31 mouse cellular contexts compared by ENCODE assay signal in the genomic region with DNA sequence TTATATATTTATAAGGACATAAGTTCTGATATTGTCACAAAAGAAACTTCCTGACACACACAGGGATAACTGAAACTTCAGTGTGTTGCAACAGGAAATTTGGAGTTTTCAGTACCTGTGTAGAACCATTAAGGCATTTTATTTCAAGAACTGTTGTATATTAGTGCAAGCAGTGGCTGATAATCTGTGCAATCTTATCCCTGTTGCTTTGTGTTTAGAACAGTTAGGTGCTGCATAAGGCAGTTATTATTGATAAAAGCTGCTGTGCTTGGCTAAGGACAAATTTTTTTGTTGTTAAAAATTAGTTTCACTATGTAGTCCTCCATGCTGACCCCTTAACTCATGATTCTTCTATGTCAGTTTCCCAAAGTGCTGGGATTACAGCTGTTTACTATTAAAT.
"Had no signal": no experiment of that assay in that cellular context is flagged by ENCODE, and none has a peak within 500 bp of the region (broad histone marks: within the 10 kb centered on the region; RNA-seq: fewer than 3 reads in every experiment).

No protein-coding gene starts in this region.

- H3K4me1 ChIP-seq: limb, embryonic 10.5 days; limb, embryonic 12.5 days; limb, embryonic 13.5 days; limb, embryonic 15.5 days; lung, embryonic 15.5 days; midbrain, embryonic 10.5 days; midbrain, embryonic 12.5 days; midbrain, embryonic 13.5 days; midbrain, embryonic 15.5 days had no signal

- H3K4me2 ChIP-seq: limb, embryonic 12.5 days; limb, embryonic 13.5 days; limb, embryonic 15.5 days; liver, embryonic 11.5 days; liver, embryonic 12.5 days; liver, embryonic 13.5 days; liver, embryonic 15.5 days; lung, embryonic 14.5 days; lung, embryonic 15.5 days; midbrain, embryonic 12.5 days; midbrain, embryonic 13.5 days; midbrain, embryonic 15.5 days had no signal

- H3K27me3 ChIP-seq: limb, embryonic 12.5 days; limb, embryonic 13.5 days; limb, embryonic 15.5 days; liver, embryonic 12.5 days; liver, embryonic 13.5 days; liver, embryonic 15.5 days; lung, embryonic 15.5 days; megakaryocyte, embryonic 14.5 days; midbrain, embryonic 12.5 days; midbrain, embryonic 13.5 days; midbrain, embryonic 15.5 days had no signal

- H3K9me3 ChIP-seq: limb, embryonic 10.5 days; limb, embryonic 12.5 days; limb, embryonic 13.5 days; limb, embryonic 15.5 days; liver, embryonic 12.5 days; liver, embryonic 13.5 days; liver, embryonic 15.5 days; lung, embryonic 15.5 days; megakaryocyte, embryonic 14.5 days; midbrain, embryonic 10.5 days; midbrain, embryonic 12.5 days; midbrain, embryonic 13.5 days; midbrain, embryonic 15.5 days had no signal

- H3K9ac ChIP-seq: limb, embryonic 12.5 days; limb, embryonic 13.5 days; limb, embryonic 15.5 days; liver, embryonic 12.5 days; liver, embryonic 13.5 days; liver, embryonic 14.5 days; liver, embryonic 15.5 days; liver, postnatal 0 days; lung, embryonic 14.5 days; lung, embryonic 15.5 days; midbrain, embryonic 12.5 days; midbrain, embryonic 13.5 days; midbrain, embryonic 15.5 days had no signal

- H3K4me3 ChIP-seq: left cerebral cortex, adult 2 months; limb, embryonic 10.5 days; limb, embryonic 12.5 days; limb, embryonic 13.5 days; limb, embryonic 15.5 days; liver, embryonic 12.5 days; liver, embryonic 13.5 days; liver, embryonic 15.5 days; lung, embryonic 15.5 days; megakaryocyte, embryonic 14.5 days; midbrain, embryonic 10.5 days; midbrain, embryonic 12.5 days; midbrain, embryonic 13.5 days; midbrain, embryonic 15.5 days; myocyte had no signal

- H3K36me3 ChIP-seq: limb, embryonic 12.5 days; limb, embryonic 13.5 days; limb, embryonic 15.5 days; liver, embryonic 12.5 days; liver, embryonic 13.5 days; lung, embryonic 15.5 days; midbrain, embryonic 12.5 days; midbrain, embryonic 13.5 days; midbrain, embryonic 15.5 days had no signal

- DNase-seq: left cerebral cortex, postnatal 4 days; liver; liver, embryonic 13.5 days; liver, postnatal 0 days; lung, adult 18-20 months; lung, adult 2 months; lung, embryonic 14.5 days; lung, postnatal 10 days; lung, postnatal 14 days; lung, postnatal 36 days; lung, postnatal 4 days; midbrain, embryonic 14.5 days had no signal

- H3K27ac ChIP-seq: left cerebral cortex, adult 2 months; limb, embryonic 10.5 days; limb, embryonic 12.5 days; limb, embryonic 13.5 days; limb, embryonic 15.5 days; liver, embryonic 12.5 days; liver, embryonic 13.5 days; liver, embryonic 14.5 days; liver, embryonic 15.5 days; lung, embryonic 15.5 days; macrophage; midbrain, embryonic 10.5 days; midbrain, embryonic 12.5 days; midbrain, embryonic 13.5 days; midbrain, embryonic 15.5 days had no signal

- ATAC-seq: liver, embryonic 12.5 days; liver, postnatal 0 days; lung, postnatal 0 days; midbrain, embryonic 13.5 days; midbrain, embryonic 15.5 days; midbrain, embryonic 16.5 days had no signal
